Mouse (Mus musculus) stomach, embryonic 14.5 days (tissue): ENCODE measurements around the gene Trio. TPM values are rescaled to one million over a fixed set of nuclear protein-coding genes. Genes with fewer than 3 reads are reported as not detected.

Source experiments
- ATAC-seq: fragments of 200-750 bp; cut with Nextera tagmentation; 2 replicates; pipeline ENCODE4 v1.8.0; 2017; ENCODE audit warnings: low read depth, moderate TSS enrichment; ENCODE audit not compliant: insufficient number of reproducible peaks, insufficient read depth, low FRiP score
- H3K27ac ChIP-seq: fragments of 300-500 bp; sonication (generic); 2 replicates; pipeline ENCODE4 v1.5.1; 2014; ENCODE audit warnings: mild to moderate bottlenecking, low read length, moderate library complexity, mixed read lengths
- H3K27me3 ChIP-seq: fragments of 300-500 bp; sonication (generic); 2 replicates; pipeline ENCODE4 v1.6.1; 2014; ENCODE audit warnings: low read length, control low read depth, mixed read lengths; ENCODE audit not compliant: control insufficient read depth, insufficient read depth
- H3K36me3 ChIP-seq: fragments of 300-500 bp; sonication (generic); 2 replicates; pipeline ENCODE4 v1.6.1; 2014; ENCODE audit warnings: mild to moderate bottlenecking, control low read depth, low read length, moderate library complexity, mixed read lengths; ENCODE audit not compliant: control insufficient read depth, insufficient read depth
- H3K4me1 ChIP-seq: fragments of 300-500 bp; sonication (generic); 2 replicates; pipeline ENCODE4 v1.6.1; 2014; ENCODE audit warnings: low read length, control low read depth, mixed read lengths; ENCODE audit not compliant: control insufficient read depth, insufficient read depth
- H3K4me2 ChIP-seq: fragments of 300-500 bp; sonication (generic); replicated peaks from 2 replicates; pipeline ENCODE4 v1.6.1; 2014; ENCODE audit warnings: low read depth, low read length, control low read depth
- H3K4me3 ChIP-seq: fragments of 300-500 bp; sonication (generic); 2 replicates; pipeline ENCODE4 v1.5.1; 2014; ENCODE audit warnings: low read depth, low read length, control low read depth
- H3K9ac ChIP-seq: fragments of 300-500 bp; sonication (generic); replicated peaks from 2 replicates; pipeline ENCODE4 v1.6.1; 2014; ENCODE audit warnings: low read depth, mild to moderate bottlenecking, control low read depth, low read length, moderate library complexity, mixed read lengths
- H3K9me3 ChIP-seq: fragments of 300-500 bp; sonication (generic); 2 replicates; pipeline ENCODE4 v1.6.1; 2016; ENCODE audit warnings: low read depth, low read length, control low read depth; ENCODE audit not compliant: control insufficient read depth
- WGBS: fragments of 180-500 bp; shearing (Covaris S2); extraction: QIAGEN DNeasy Blood & Tissue Kit; methylation state at CpG from one replicate; pipeline ENCODE4 v1.1.7; 2014; 5-methylcytosine and 5-hydroxymethylcytosine counted together
- polyA plus RNA-seq: library from polyadenylated mRNA; unstranded; fragments of >200 nt; fragmentation: Nextera tagmentation; extraction: Ambion mirVana; gene quantifications from 2 replicates; pipeline ENCODE4 v1.2.1, GENCODE M21; 2014

The Trio gene
- polyA plus RNA-seq, 1 experiment from 2014 or later: 54.2 TPM

- H3K4me1 ChIP-seq: peaks cover 47% of the 10 kb centered on the region
- WGBS: 75% methylated on average over 4 of the region's 4 CpGs
- peaks cover 24% of the 10 kb centered on the region; the same call in 1 of the 2 replicates for H3K36me3 ChIP-seq
Observed at GRCm38 (mm10) chr15:27801177-27801576, 224.5 kb downstream of the Trio start.

GRCm38 (mm10) chr15:27797480-27798155 is 228.0 kb downstream of the Trio start:
- H3K4me2 ChIP-seq: no peak overlapping the region
- no peak overlapping the region for H3K9ac ChIP-seq
- H3K9me3 ChIP-seq: no peaks in the 10 kb centered on the region
- ATAC-seq: no peak
- H3K4me3 ChIP-seq: no peak overlapping the region
- peaks cover 39% of the 10 kb centered on the region for H3K4me1 ChIP-seq
- H3K27ac ChIP-seq: no peak overlapping the region
- H3K27me3 ChIP-seq: no peaks in the 10 kb centered on the region
- WGBS: 65% methylated on average over 20 of the region's 20 CpGs
- H3K36me3 ChIP-seq: peaks cover 13% of the 10 kb centered on the region; the same call in 1 of the 2 replicates

More at GRCm38 (mm10) chr15:27801177-27801576, 224.5 kb downstream of the Trio start:
- H3K4me2 ChIP-seq: no peak overlapping the region
- no peak overlapping the region for H3K4me3 ChIP-seq
- H3K9me3 ChIP-seq: no peaks in the 10 kb centered on the region
- peak overlapping the region; percentile 11; the same call in 1 of the 2 replicates for H3K27ac ChIP-seq
- H3K27me3 ChIP-seq: no peaks in the 10 kb centered on the region
- ATAC-seq: no peak
- no peak overlapping the region for H3K9ac ChIP-seq

GRCm38 (mm10) chr15:27796868-27797222 is 228.8 kb downstream of the Trio start:
- Histone ChIP-seq H3K4me3 (no peak overlapping the region), H3K27ac (peak overlapping the region; percentile 12; the same call in 1 of the 2 replicates), H3K4me1 (peaks cover 39% of the 10 kb centered on the region), H3K27me3 (no peaks in the 10 kb centered on the region), H3K4me2 (no peak overlapping the region), H3K36me3 (peaks cover 13% of the 10 kb centered on the region; the same call in 1 of the 2 replicates), H3K9ac (no peak overlapping the region), H3K9me3 (no peaks in the 10 kb centered on the region)
- no peak for ATAC-seq
- whole genome bisulfite sequencing: 68% methylated on average over 7 of the region's 7 CpGs

GRCm38 (mm10) chr15:27795942-27796867 is 229.4 kb downstream of the Trio start:
- WGBS: 47% methylated on average over 22 of the region's 22 CpGs
- no peak for ATAC-seq
- H3K27ac ChIP-seq: peak overlapping the region; percentile 64; the same call in 1 of the 2 replicates
- peaks cover 35% of the 10 kb centered on the region for H3K4me1 ChIP-seq
- no peak overlapping the region for H3K9ac ChIP-seq
- H3K27me3 ChIP-seq: no peaks in the 10 kb centered on the region
- no peak overlapping the region for H3K4me2 ChIP-seq
- no peaks in the 10 kb centered on the region for H3K9me3 ChIP-seq
- no peak overlapping the region for H3K4me3 ChIP-seq
- H3K36me3 ChIP-seq: peaks cover 13% of the 10 kb centered on the region; the same call in 1 of the 2 replicates

- peaks cover 53% of the 10 kb centered on the region for H3K4me1 ChIP-seq
Observed at GRCm38 (mm10) chr15:27793284-27793683, 232.4 kb downstream of the Trio start.

GRCm38 (mm10) chr15:27792473-27792872 is 233.2 kb downstream of the Trio start:
- Histone ChIP-seq H3K36me3 (peaks cover 2% of the 10 kb centered on the region; the same call in 1 of the 2 replicates), H3K9me3 (no peaks in the 10 kb centered on the region), H3K4me1 (peaks cover 49% of the 10 kb centered on the region), H3K4me3 (no peak overlapping the region), H3K4me2 (no peak overlapping the region), H3K27ac (no peak overlapping the region), H3K9ac (no peak overlapping the region), H3K27me3 (no peaks in the 10 kb centered on the region)
- 32% methylated on average over 11 of the region's 11 CpGs for whole genome bisulfite sequencing
- no peak for ATAC-seq

More at GRCm38 (mm10) chr15:27793284-27793683, 232.4 kb downstream of the Trio start:
- Histone ChIP-seq H3K4me3 (no peak overlapping the region), H3K36me3 (peaks cover 8% of the 10 kb centered on the region; the same call in 1 of the 2 replicates), H3K4me2 (no peak overlapping the region), H3K9me3 (no peaks in the 10 kb centered on the region), H3K9ac (no peak overlapping the region), H3K27me3 (no peaks in the 10 kb centered on the region), H3K27ac (no peak overlapping the region)
- WGBS: 54% methylated on average over 6 of the region's 6 CpGs
- no peak for ATAC-seq

GRCm38 (mm10) chr15:27791141-27791540 is 234.5 kb downstream of the Trio start:
- Histone ChIP-seq H3K27ac (no peak overlapping the region), H3K4me3 (no peak overlapping the region), H3K27me3 (no peaks in the 10 kb centered on the region), H3K36me3 (no peaks in the 10 kb centered on the region), H3K4me2 (no peak overlapping the region), H3K9ac (no peak overlapping the region), H3K9me3 (no peaks in the 10 kb centered on the region), H3K4me1 (peaks cover 43% of the 10 kb centered on the region)
- ATAC-seq: no peak
- 93% methylated on average over 5 of the region's 5 CpGs for WGBS

GRCm38 (mm10) chr15:27790699-27791098 is 234.9 kb downstream of the Trio start:
- Histone ChIP-seq H3K4me3 (no peak overlapping the region), H3K4me1 (peaks cover 38% of the 10 kb centered on the region), H3K9me3 (no peaks in the 10 kb centered on the region), H3K36me3 (no peaks in the 10 kb centered on the region), H3K27ac (no peak overlapping the region), H3K27me3 (no peaks in the 10 kb centered on the region), H3K4me2 (no peak overlapping the region), H3K9ac (no peak overlapping the region)
- WGBS: 83% methylated on average over 6 of the region's 6 CpGs
- ATAC-seq: no peak
